11 mouse cellular contexts compared by ENCODE assay signal in the genomic region with DNA sequence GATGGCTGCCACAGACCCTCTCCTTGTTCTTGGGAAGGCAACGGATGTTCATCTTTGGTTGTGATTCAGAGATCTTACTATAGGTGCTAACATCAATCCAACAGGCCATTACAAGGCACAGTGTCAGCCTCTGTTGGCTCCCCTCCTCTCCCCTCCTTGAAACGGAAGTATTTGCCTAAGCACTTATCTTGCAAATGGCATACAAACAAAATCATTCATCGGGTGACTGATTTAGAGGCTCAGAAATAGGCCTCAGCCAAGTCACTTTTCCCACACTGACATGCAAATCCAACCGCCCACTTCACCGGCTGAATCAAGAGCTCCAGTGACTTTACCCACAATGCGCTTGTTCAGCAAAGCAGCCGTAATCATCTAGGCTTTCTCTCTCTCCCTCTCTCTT. TPM values are rescaled to one million over a fixed set of nuclear protein-coding genes. Genes with fewer than 3 reads are reported as not detected.
DNase-seq lines count a peak whose midpoint lies in the region; ATAC-seq and TF ChIP-seq lines count a peak whose summit lies in the region.
"Had no signal": no experiment of that assay in that cellular context is flagged by ENCODE, and none has a peak within 500 bp of the region (broad histone marks: within the 10 kb centered on the region; RNA-seq: fewer than 3 reads in every experiment).

No protein-coding gene starts in this region.

- no peak for ATAC-seq in kidney, postnatal 0 days (replicated peaks; ENCODE audit: low FRiP score, low read depth)
- peak; percentile 28; the same call in 1 of the 2 replicates for ATAC-seq in G1E (ENCODE audit: extremely low read depth, insufficient number of reproducible peaks, low FRiP score, poor library complexity, severe bottlenecking)
- ATAC-seq: Patski had no signal

- H3K36me3 ChIP-seq in kidney, postnatal 0 days (ENCODE audit: insufficient read depth, low read length), result no peaks in the 10 kb centered on the region
- no peaks in the 10 kb centered on the region for H3K36me3 ChIP-seq in G1E (replicated peaks)

- peak overlapping the region; percentile 21; the same call in 1 of the 2 replicates for H3K27ac ChIP-seq in kidney, postnatal 0 days

- no peaks in the 10 kb centered on the region for H3K27me3 ChIP-seq in kidney, postnatal 0 days (ENCODE audit: insufficient read depth, low read length)
- H3K27me3 ChIP-seq in G1E (ENCODE audit: insufficient read depth, low read length), result no peaks in the 10 kb centered on the region; the same call in 1 of the 2 replicates
- H3K27me3 ChIP-seq: Patski had no signal

- WGBS in kidney, postnatal 0 days, result 20% methylated on average over 7 of the region's 7 CpGs

- TF ChIP-seq CTCF in kidney, postnatal 0 days (IDR thresholded peaks at IDR 0.05; ENCODE audit: low read depth), result no peak
- no peak for TF ChIP-seq CTCF in G1E (IDR thresholded peaks at IDR 0.05; ENCODE audit: low read depth, low read length)

- H3K4me3 ChIP-seq in kidney, postnatal 0 days (replicated peaks; ENCODE audit: low read depth, low read length), result no peak overlapping the region
- H3K4me3 ChIP-seq in G1E (ENCODE audit: low read depth, low read length), result no peak overlapping the region
- H3K4me3 ChIP-seq: erythroblast, embryonic 14.5 days had no signal

- no peak overlapping the region for H3K9ac ChIP-seq in kidney, postnatal 0 days (ENCODE audit: low read depth, low read length)

- H3K4me1 ChIP-seq in kidney, postnatal 0 days (replicated peaks; ENCODE audit: insufficient read depth, low read length), result 0 out of 2 replicates have a peak, but pooled peaks cover 8% of the 10 kb centered on the region
- H3K4me1 ChIP-seq in G1E (ENCODE audit: insufficient read depth, low read depth, low read length), result peaks cover 51% of the 10 kb centered on the region

- peak; percentile 49 for DNase-seq in kidney, postnatal 0 days (ENCODE audit: low spot score)
- no peak for DNase-seq in kidney, adult 11 months
- no peak for DNase-seq in G1E (ENCODE audit: low spot score)
- peak; percentile 49 to 53 for DNase-seq in layer of hippocampus, postnatal 36 days
- peak; percentile 79 to 84 for DNase-seq in right cerebral cortex, postnatal 10 days (ENCODE audit: low spot score in 2 of 2)
- DNase-seq in cerebellum, adult 9-11 months, result no peak
- no peak for DNase-seq in gastrocnemius, postnatal 10 days
- DNase-seq in cerebellum, postnatal 14 days, result no peak
- DNase-seq: heart, postnatal 14 days had no signal

- no peak overlapping the region for H3K4me2 ChIP-seq in kidney, postnatal 0 days (ENCODE audit: low read length)

- H3K9me3 ChIP-seq in kidney, postnatal 0 days (replicated peaks; ENCODE audit: low read length), result no peaks in the 10 kb centered on the region
- H3K9me3 ChIP-seq in G1E (replicated peaks), result peaks cover 6% of the 10 kb centered on the region

RNA-seq across cellular contexts. Expression of gene Rasl11a, which starts 16.7 kb away (rescaled TPM):
- polyA plus RNA-seq in kidney, postnatal 0 days (2015; fragmentation: Nextera tagmentation; extraction: Ambion mirVana), result 112 and 115 TPM in 2 replicates
- total RNA-seq in G1E (2014; fragmentation: Nextera tagmentation), result 19.7 and 24.1 TPM in 2 replicates
- total RNA-seq in G1E (2017), result 126 and 139 TPM in 2 replicates
- 86.7 and 87.5 TPM in 2 replicates for polyA plus RNA-seq in G1E (2012)
- 10 to 100 TPM; 15.1 to 16.7 TPM for total RNA-seq in layer of hippocampus, postnatal 36 days (2021)
- 1 to 10 TPM; 3.9 to 5.1 TPM for total RNA-seq in gastrocnemius, postnatal 10 days (2021)

RNA-seq across cellular contexts. Expression of gene Rpl21, which starts 28.9 kb away (rescaled TPM):
- 604 and 688 TPM in 2 replicates for polyA plus RNA-seq in kidney, postnatal 0 days (2015; fragmentation: Nextera tagmentation; extraction: Ambion mirVana)
- total RNA-seq in G1E (2014; fragmentation: Nextera tagmentation) (2,344 and 2,765 TPM in 2 replicates), G1E (2017) (1,460 and 1,729 TPM in 2 replicates)
- 302 and 388 TPM in 2 replicates for polyA plus RNA-seq in G1E (2012)
- 100 to 1,000 TPM; 185 to 197 TPM for total RNA-seq in layer of hippocampus, postnatal 36 days (2021)
- total RNA-seq in gastrocnemius, postnatal 10 days (2021), result 100 to 1,000 TPM; 258 to 266 TPM

Comparison
In these comparisons a context has a peak if more than half of its experiments do, and no peak if none do; other contexts are left out.
1. DNase-seq: peak in kidney, postnatal 0 days (single experiment), layer of hippocampus, postnatal 36 days (2 of 2) and right cerebral cortex, postnatal 10 days (2 of 2); none in kidney, adult 11 months (single experiment), G1E (single experiment), cerebellum, adult 9-11 months (single experiment), gastrocnemius, postnatal 10 days (single experiment) and cerebellum, postnatal 14 days (0 of 2).
2. RNA of gene Rpl21, which starts 28.9 kb away (total RNA-seq): 1,460 to 2,765 TPM in G1E; 258 to 266 TPM in gastrocnemius, postnatal 10 days and 185 to 197 TPM in layer of hippocampus, postnatal 36 days; every median in the first group is over 4 times any median in the second.